Mouse (Mus musculus) hindbrain, embryonic 16.5 days (tissue): ENCODE results near the gene Commd7. TPM values are rescaled to one million over a fixed set of nuclear protein-coding genes. Genes with fewer than 3 reads are reported as not detected.

Experiments used
- ATAC-seq: fragments of 200-750 bp; cut with Nextera tagmentation; 2 replicates; pipeline ENCODE4 v1.8.0; 2017; ENCODE audit warnings: moderate TSS enrichment, moderate library complexity
- H3K27ac ChIP-seq: fragments of 300-500 bp; sonication (generic); 2 replicates; pipeline ENCODE4 v1.5.1; 2014; ENCODE audit warnings: low read depth, mild to moderate bottlenecking, control low read depth, low read length, moderate library complexity
- H3K27me3 ChIP-seq: fragments of 300-500 bp; sonication (generic); replicated peaks from 2 replicates; pipeline ENCODE4 v1.6.1; 2014; ENCODE audit warnings: low read length; ENCODE audit not compliant: control insufficient read depth, insufficient read depth
- H3K36me3 ChIP-seq: fragments of 300-500 bp; sonication (generic); 2 replicates; pipeline ENCODE4 v1.6.1; 2014; ENCODE audit warnings: mild to moderate bottlenecking, low read length, moderate library complexity, mixed read lengths; ENCODE audit not compliant: control insufficient read depth, insufficient read depth
- H3K4me1 ChIP-seq: fragments of 300-500 bp; sonication (generic); 2 replicates; pipeline ENCODE4 v1.6.1; 2014; ENCODE audit warnings: low read depth, low read length; ENCODE audit not compliant: control insufficient read depth, insufficient read depth
- H3K4me2 ChIP-seq: fragments of 300-500 bp; sonication (generic); 2 replicates; pipeline ENCODE4 v1.6.1; 2014; ENCODE audit warnings: mild to moderate bottlenecking, low read length, control low read depth, moderate library complexity
- H3K4me3 ChIP-seq: fragments of 300-500 bp; sonication (generic); 2 replicates; pipeline ENCODE4 v1.5.1; 2014; ENCODE audit warnings: mild to moderate bottlenecking, low read length, control low read depth, moderate library complexity
- H3K9ac ChIP-seq: fragments of 300-500 bp; sonication (generic); 2 replicates; pipeline ENCODE4 v1.6.1; 2014; ENCODE audit warnings: low read depth, mild to moderate bottlenecking, control low read depth, low read length, moderate library complexity
- H3K9me3 ChIP-seq: fragments of 300-500 bp; sonication (generic); 2 replicates; pipeline ENCODE4 v1.6.1; 2014; ENCODE audit warnings: mild to moderate bottlenecking, low read length, moderate library complexity; ENCODE audit not compliant: control insufficient read depth
- WGBS: fragments of 180-500 bp; shearing (Covaris S2); extraction: QIAGEN DNeasy Blood & Tissue Kit; methylation state at CpG from one replicate; pipeline ENCODE4 v1.1.7; 2014; 5-methylcytosine and 5-hydroxymethylcytosine counted together
- polyA plus RNA-seq: library from polyadenylated mRNA; unstranded; fragments of >200 nt; fragmentation: Nextera tagmentation; extraction: Ambion mirVana; gene quantifications from 2 replicates; pipeline ENCODE4 v1.2.1, GENCODE M21; 2015

The Commd7 gene
- polyA plus RNA-seq, 1 experiment from 2014 or later = 94.7 TPM

- no peak overlapping the region for H3K9ac ChIP-seq
- peak; percentile 40 for ATAC-seq
- H3K27ac ChIP-seq = peak overlapping the region; percentile 59
- H3K4me1 ChIP-seq = peaks cover 11% of the 10 kb centered on the region
- no peaks in the 10 kb centered on the region for H3K36me3 ChIP-seq
- no peak overlapping the region for H3K4me2 ChIP-seq
- no peaks in the 10 kb centered on the region for H3K9me3 ChIP-seq
- no peak overlapping the region for H3K4me3 ChIP-seq
- 33% methylated on average over 16 of the region's 16 CpGs for WGBS
- no peaks in the 10 kb centered on the region for H3K27me3 ChIP-seq
Observed at GRCm38 (mm10) chr2:153600667-153601648, 31.6 kb downstream of the Commd7 start.

GRCm38 (mm10) chr2:153600021-153600666 lies 32.4 kb downstream of the Commd7 start:
- Histone ChIP-seq H3K4me2 (no peak overlapping the region), H3K4me3 (no peak overlapping the region), H3K27ac (peak overlapping the region; percentile 19; the same call in 1 of the 2 replicates), H3K4me1 (peaks cover 11% of the 10 kb centered on the region), H3K9ac (no peak overlapping the region), H3K9me3 (no peaks in the 10 kb centered on the region), H3K36me3 (no peaks in the 10 kb centered on the region), H3K27me3 (no peaks in the 10 kb centered on the region)
- 35% methylated on average over 6 of the region's 6 CpGs for WGBS
- peak; percentile 82 for ATAC-seq

GRCm38 (mm10) chr2:153597626-153598025 lies 35.0 kb downstream of the Commd7 start:
- H3K4me2 ChIP-seq = no peak overlapping the region
- no peaks in the 10 kb centered on the region for H3K9me3 ChIP-seq
- ATAC-seq = no peak
- H3K9ac ChIP-seq = no peak overlapping the region
- no peaks in the 10 kb centered on the region for H3K27me3 ChIP-seq
- no peak overlapping the region for H3K27ac ChIP-seq
- no peaks in the 10 kb centered on the region for H3K36me3 ChIP-seq
- no peak overlapping the region for H3K4me3 ChIP-seq
- whole genome bisulfite sequencing = 66% methylated on average over 4 of the region's 4 CpGs
- H3K4me1 ChIP-seq = peaks cover 11% of the 10 kb centered on the region

- H3K36me3 ChIP-seq = no peaks in the 10 kb centered on the region
- no peak overlapping the region for H3K4me3 ChIP-seq
- no peak overlapping the region for H3K4me2 ChIP-seq
- H3K9ac ChIP-seq = no peak overlapping the region
- H3K27me3 ChIP-seq = no peaks in the 10 kb centered on the region
- ATAC-seq = no peak
- WGBS = 81% methylated on average over 3 of the region's 3 CpGs
- no peak overlapping the region for H3K27ac ChIP-seq
- peaks cover 11% of the 10 kb centered on the region for H3K4me1 ChIP-seq
- no peaks in the 10 kb centered on the region for H3K9me3 ChIP-seq
Observed at GRCm38 (mm10) chr2:153597014-153597413, 35.6 kb downstream of the Commd7 start.

GRCm38 (mm10) chr2:153594998-153595397 lies 37.6 kb downstream of the Commd7 start:
- Histone ChIP-seq H3K27ac (no peak overlapping the region), H3K27me3 (no peaks in the 10 kb centered on the region), H3K4me2 (no peak overlapping the region), H3K4me1 (peaks cover 2% of the 10 kb centered on the region), H3K36me3 (no peaks in the 10 kb centered on the region), H3K4me3 (no peak overlapping the region), H3K9ac (no peak overlapping the region), H3K9me3 (no peaks in the 10 kb centered on the region)
- no peak for ATAC-seq
- WGBS = 44% methylated on average over 4 of the region's 4 CpGs

- H3K4me2 ChIP-seq = no peak overlapping the region
- H3K36me3 ChIP-seq = no peaks in the 10 kb centered on the region
- peak overlapping the region; percentile 27; the same call in 1 of the 2 replicates for H3K9ac ChIP-seq
- H3K27ac ChIP-seq = peak overlapping the region; percentile 55; the same call in 1 of the 2 replicates
- no peak overlapping the region for H3K4me3 ChIP-seq
- H3K4me1 ChIP-seq = no peaks in the 10 kb centered on the region; the same call in none of the 2 replicates
- H3K27me3 ChIP-seq = no peaks in the 10 kb centered on the region
- ATAC-seq = peak; percentile 85
- 18% methylated on average over 9 of the region's 9 CpGs for WGBS
- H3K9me3 ChIP-seq = no peaks in the 10 kb centered on the region
Observed at GRCm38 (mm10) chr2:153593186-153593585, 39.4 kb downstream of the Commd7 start.

GRCm38 (mm10) chr2:153592056-153593014 lies 40.2 kb downstream of the Commd7 start:
- Histone ChIP-seq H3K4me3 (no peak overlapping the region), H3K4me1 (no peaks in the 10 kb centered on the region; the same call in none of the 2 replicates), H3K36me3 (no peaks in the 10 kb centered on the region), H3K9me3 (no peaks in the 10 kb centered on the region), H3K4me2 (no peak overlapping the region), H3K9ac (no peak overlapping the region), H3K27ac (peak overlapping the region; percentile 55; the same call in 1 of the 2 replicates), H3K27me3 (no peaks in the 10 kb centered on the region)
- peak; percentile 31; the same call in 1 of the 2 replicates for ATAC-seq
- 56% methylated on average over 8 of the region's 8 CpGs for WGBS

GRCm38 (mm10) chr2:153586515-153587174 lies 45.9 kb downstream of the Commd7 start:
- WGBS = 13% methylated on average over 15 of the region's 15 CpGs
- peak overlapping the region; percentile 56 for H3K4me2 ChIP-seq
- H3K9me3 ChIP-seq = no peaks in the 10 kb centered on the region
- peaks cover 5% of the 10 kb centered on the region for H3K4me1 ChIP-seq
- H3K27me3 ChIP-seq = no peaks in the 10 kb centered on the region
- no peaks in the 10 kb centered on the region for H3K36me3 ChIP-seq
- H3K9ac ChIP-seq = peak overlapping the region; percentile 48
- peak overlapping the region; percentile 18; the same call in 1 of the 2 replicates for H3K4me3 ChIP-seq
- peak; percentile 84 for ATAC-seq
- H3K27ac ChIP-seq = 0 out of 2 replicates have a peak overlapping the region, but pooled peaks have one; percentile 17
